ENCODE assay signal across 8 mouse cellular contexts in the genomic region with DNA sequence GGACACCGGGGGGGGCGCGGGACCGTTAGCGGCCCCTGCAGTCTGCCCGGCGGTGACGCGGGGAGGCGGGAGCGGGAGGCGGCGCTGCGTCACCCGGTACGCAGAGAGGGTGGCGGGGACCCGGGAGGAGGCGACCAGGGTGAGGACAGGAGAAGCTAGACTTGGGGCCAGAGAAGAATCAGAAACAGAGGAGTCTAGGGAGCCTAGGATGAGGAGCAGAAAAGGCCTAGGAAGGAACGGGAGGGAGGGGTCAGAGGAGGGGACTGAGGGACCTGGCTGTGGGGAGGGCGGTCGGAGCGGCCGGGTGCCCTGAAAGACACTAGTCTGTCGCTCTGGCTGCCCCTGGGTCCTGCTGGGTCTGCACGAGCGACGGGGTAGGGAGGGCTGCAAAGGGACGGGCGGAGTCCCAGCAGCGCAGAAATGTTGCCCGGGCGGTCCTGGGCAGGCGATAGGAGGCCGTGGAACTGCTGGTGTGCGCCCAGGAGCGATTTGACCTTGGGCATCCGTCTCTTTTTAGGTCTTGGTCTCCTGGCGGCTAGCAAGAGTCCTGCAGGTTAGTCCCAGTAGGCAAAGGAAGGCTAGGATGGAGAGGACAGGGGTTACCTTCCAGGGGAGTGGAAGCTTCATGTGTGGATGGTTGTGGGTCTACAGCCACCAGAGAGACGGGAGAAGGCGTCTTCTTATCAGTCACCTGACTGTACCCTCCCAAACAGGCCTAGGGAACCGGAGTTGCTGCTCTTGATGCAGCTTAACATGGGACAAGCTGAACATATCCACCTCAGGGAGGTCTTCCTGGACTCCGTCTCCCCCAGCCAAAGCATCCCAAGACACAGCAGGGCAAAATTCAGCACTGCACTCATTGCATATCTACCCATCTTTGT. TPM values are rescaled to one million over a fixed set of nuclear protein-coding genes. Genes with fewer than 3 reads are reported as not detected.
A peak's percentile ranks its signal among the peaks of the same experiment; 100 is the strongest.
DNase-seq lines count a peak whose midpoint lies in the region; ATAC-seq lines count a peak whose summit lies in the region.

A gene (minus strand): TSS at position 453 of the 881 bp plus-strand sequence.

- 4% methylated on average over 36 of the region's 43 CpGs for WGBS in hindbrain, embryonic 12.5 days

- ATAC-seq in hindbrain, embryonic 12.5 days (ENCODE audit: low FRiP score): peak; percentile 55

- H3K27me3 ChIP-seq in hindbrain, embryonic 12.5 days: peaks cover 5% of the 10 kb centered on the region; the same call in 1 of the 2 replicates

- peak; percentile 78 for DNase-seq in Muller cell, postnatal 12 days (ENCODE audit: inconsistent ontology term)
- peak; percentile 84 for DNase-seq in cerebellum, adult 9-10 months
- DNase-seq in frontal cortex, postnatal 25 days (ENCODE audit: low spot score in 2 of 2): peak; percentile 55 to 73
- peak; percentile 73 to 79 for DNase-seq in layer of hippocampus, postnatal 25 days (ENCODE audit: extremely low spot score in 1 of 2, low spot score in 1 of 2)
- peak; percentile 85 for DNase-seq in lung, postnatal 14 days
- DNase-seq in retina, postnatal 1 day: peak; percentile 79
- DNase-seq in urinary bladder, adult 2 months (ENCODE audit: low spot score): peak; percentile 72

- no peaks in the 10 kb centered on the region for H3K9me3 ChIP-seq in hindbrain, embryonic 12.5 days (replicated peaks)

- H3K27ac ChIP-seq in hindbrain, embryonic 12.5 days: peak within 1 kb of the TSS; percentile 90

- peaks cover 55% of the 10 kb centered on the region for H3K4me1 ChIP-seq in hindbrain, embryonic 12.5 days

- H3K36me3 ChIP-seq in hindbrain, embryonic 12.5 days: no peaks in the 10 kb centered on the region

- peak within 1 kb of the TSS; percentile 86 for H3K4me2 ChIP-seq in hindbrain, embryonic 12.5 days (replicated peaks)

- H3K4me3 ChIP-seq in hindbrain, embryonic 12.5 days: peak within 1 kb of the TSS; percentile 92

- peak within 1 kb of the TSS; percentile 96 for H3K9ac ChIP-seq in hindbrain, embryonic 12.5 days

RNA-seq across cellular contexts. Expression of the gene that starts here (rescaled TPM):
- polyA plus RNA-seq in hindbrain, embryonic 12.5 days (2016; fragmentation: Nextera tagmentation; extraction: Ambion mirVana): 26.0 and 28.1 TPM in 2 replicates
- total RNA-seq in layer of hippocampus, postnatal 25 days (2021): 10 to 100 TPM; 46.3 to 47.4 TPM
- polyA plus RNA-seq in urinary bladder, adult 2 months (2012; rRNA removed): 10.9 and 12.1 TPM in 2 replicates

Comparison
In these comparisons a context has a peak if more than half of its experiments do, and no peak if none do; other contexts are left out.
1. Peak in every context shown above with its lines: DNase-seq, ATAC-seq, H3K4me3 ChIP-seq and H3K27ac ChIP-seq.